Mouse (Mus musculus): ENCODE measurements around the gene Rpap3.

Rpap3 gene

DNA sequence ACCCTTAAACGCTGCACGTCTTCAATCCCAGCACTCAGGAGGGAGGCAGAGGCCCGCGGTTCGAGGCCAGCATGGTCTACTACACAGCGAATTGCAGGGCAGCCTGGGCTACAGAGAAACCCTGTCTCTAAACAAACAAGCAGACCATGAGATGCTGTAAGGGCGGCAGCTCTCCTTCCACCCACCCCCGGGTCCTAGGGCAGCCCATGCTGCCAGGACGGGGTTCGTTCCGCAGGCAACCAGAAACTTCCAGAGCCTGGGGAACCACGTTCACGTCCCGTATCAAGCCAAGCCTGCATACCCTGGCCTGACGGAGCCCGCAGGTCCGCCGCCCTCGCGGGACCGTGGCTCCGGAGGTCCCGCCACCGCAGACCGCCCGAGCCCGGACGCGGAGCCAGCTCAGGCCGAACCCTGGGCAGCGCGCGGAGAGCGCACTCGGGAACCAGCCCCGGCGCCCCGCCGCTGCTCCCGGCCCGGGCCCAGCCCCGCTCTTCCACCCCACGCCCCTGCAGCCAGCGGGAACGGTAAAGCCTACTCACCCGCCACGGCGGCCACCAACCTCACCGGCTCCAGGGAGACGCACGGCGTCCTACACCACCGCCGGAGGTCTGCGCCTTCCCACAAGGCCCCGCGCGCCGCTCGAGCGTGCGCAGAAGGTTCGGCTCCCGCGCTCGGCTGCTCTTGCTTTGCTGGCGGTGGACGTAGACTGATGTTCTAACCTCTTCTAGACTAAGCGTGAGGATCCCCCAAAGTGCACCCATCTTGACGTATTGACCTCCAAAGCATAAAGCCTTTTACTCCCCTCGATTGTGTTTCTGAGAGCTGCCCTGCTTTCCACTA is at the start of gene Rpap3:
Gene Rpap3 (minus strand): TSS at position 615 of the 840 bp plus-strand sequence.
- DNase-seq (ENCODE audit: low spot score in 2 of 2), result peak; percentile 84 to 85

DNA sequence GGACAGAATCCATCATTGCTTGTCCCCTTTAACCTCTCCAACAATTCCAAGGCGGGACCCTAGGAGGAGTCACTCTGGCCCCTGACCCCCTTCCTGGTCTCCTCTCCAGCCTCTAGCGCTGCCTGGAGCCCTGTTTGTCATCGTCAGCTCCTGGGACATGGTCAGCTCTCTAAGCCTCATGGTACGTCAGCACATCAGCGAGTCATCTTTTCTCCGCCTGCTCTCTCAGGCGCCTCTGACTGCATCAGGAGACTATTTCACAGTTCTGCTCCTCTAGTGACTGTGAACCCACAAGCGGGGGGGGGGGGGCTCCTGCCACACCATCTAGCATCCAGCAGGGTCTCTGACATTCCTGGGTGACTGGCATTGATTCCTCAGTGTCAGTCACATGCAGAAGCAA is 49.7 kb upstream of the Rpap3 start:
- DNase-seq (ENCODE audit: low spot score in 2 of 2), result no peak

GRCm38 (mm10) chr15:97754476-97754875 is 48.9 kb upstream of the Rpap3 start:
- no peak for DNase-seq (ENCODE audit: low spot score in 2 of 2)

- DNase-seq (ENCODE audit: low spot score in 2 of 2), result no peak
Measured at GRCm38 (mm10) chr15:97752491-97752890, 46.9 kb upstream of the Rpap3 start.

GRCm38 (mm10) chr15:97751676-97752075 is 46.1 kb upstream of the Rpap3 start:
- DNase-seq (ENCODE audit: low spot score in 2 of 2), result peak; percentile 37 to 62

DNA sequence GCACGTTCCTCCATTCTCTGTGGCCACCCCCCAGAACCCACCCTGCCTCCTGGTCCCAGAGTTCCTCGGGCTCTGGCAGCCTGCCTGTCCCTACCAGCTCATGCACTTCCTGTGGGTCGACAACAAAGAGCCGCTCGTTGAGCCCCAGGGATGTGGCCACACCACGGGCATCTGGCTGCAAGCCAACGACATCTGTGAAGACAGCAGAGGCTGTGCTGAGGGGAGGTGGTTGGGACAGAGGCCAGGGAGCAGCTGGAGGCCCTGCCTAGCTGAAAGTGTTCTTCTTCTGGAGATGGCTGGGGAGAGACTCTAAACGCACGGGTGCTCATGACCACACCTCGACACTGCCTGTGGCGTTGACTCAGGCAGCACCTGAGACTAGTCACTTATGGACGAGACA is 45.1 kb upstream of the Rpap3 start:
- DNase-seq (ENCODE audit: low spot score in 2 of 2), result peak; percentile 51 to 63

GRCm38 (mm10) chr15:97749841-97750240 is 44.2 kb upstream of the Rpap3 start:
- DNase-seq (ENCODE audit: low spot score in 2 of 2), result no peak

- DNase-seq (ENCODE audit: low spot score in 2 of 2), result no peak
Measured at GRCm38 (mm10) chr15:97749397-97749796, 43.8 kb upstream of the Rpap3 start.

DNA sequence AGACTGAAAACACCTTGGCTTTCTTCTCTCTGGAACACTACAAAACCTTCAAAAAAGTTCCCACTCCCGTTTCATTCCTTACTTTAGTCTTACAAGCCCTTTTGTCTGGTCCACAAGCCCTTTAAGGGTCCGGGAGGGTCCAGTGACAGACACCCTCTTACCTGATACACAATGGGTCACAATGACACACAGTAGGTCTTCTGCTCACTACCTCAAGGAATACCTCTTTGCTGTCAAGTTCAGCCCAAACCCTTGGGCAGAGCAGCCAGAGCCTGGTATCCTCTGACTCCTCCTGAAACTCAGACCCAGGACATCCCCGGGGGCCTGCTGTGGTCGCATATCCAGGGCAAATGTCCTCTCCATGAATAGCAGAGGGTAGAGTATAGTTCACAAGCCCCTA is 43.3 kb upstream of the Rpap3 start:
- no peak for DNase-seq (ENCODE audit: low spot score in 2 of 2)

DNA sequence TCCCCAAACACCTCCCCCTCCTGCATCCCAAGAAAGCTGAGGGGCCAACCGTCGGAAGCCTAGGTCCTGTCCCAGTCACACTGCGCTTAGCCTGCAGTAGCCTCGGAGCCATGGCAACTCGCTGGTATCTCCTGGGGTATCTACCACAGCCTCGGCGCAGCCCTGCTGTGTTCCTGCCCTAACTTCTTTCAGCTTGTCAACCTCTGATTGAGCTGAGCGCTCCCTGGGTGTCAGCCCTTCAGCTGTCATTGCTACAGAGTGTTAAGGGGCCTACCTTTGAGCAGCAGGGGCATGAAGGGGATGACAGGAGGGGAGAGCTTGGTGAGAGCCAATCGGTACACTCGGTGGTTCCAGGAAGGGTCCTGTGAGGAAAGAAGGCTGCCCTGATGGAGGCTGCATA is 42.7 kb upstream of the Rpap3 start:
- no peak for DNase-seq (ENCODE audit: low spot score in 2 of 2)

- DNase-seq (ENCODE audit: low spot score in 2 of 2), result no peak
Measured at GRCm38 (mm10) chr15:97747486-97747885, 41.9 kb upstream of the Rpap3 start.

- no peak for DNase-seq (ENCODE audit: low spot score in 2 of 2)
Measured at GRCm38 (mm10) chr15:97746748-97747147, 41.1 kb upstream of the Rpap3 start.

DNA sequence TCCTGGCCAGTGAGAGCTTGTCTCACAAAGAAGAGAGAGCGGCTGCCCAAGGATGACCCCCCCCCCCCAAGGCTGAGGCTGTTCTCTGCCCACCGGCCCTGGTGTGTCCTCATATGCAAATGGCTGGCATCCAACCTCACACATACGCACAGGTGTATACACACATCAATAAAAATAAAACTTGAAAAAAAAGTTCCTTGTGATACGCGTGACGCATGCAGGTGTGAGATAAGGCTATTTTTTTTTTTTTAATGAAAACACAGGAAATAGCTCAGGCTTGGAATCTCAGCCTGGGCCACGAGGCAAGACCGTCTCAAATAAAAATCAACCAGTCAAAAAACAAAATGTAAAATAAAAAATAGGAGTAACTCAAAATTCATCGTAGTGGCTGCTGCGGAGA is 40.7 kb upstream of the Rpap3 start:
- no peak for DNase-seq (ENCODE audit: low spot score in 2 of 2)

DNA sequence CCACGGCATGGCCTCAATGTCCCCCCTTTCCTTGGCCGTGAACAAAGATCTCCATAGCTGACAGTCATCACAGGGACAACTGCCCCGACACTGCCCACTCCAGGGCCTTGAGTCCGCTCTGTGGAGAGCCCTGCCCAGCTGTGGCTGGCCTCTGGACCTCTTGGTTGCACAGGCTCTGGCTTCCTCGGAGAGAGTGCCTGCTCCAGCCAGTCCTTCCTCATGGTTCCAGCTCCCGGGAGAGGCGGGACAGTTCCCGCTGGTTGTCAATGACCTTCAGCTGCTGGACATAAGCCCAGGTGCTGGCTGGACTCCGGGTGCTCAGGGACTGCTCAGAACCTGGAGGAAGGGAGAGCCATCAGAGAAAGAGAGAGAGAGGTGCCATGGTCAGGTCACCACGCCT is 39.7 kb upstream of the Rpap3 start:
- DNase-seq (ENCODE audit: low spot score in 2 of 2), result peak; percentile 81 to 83

GRCm38 (mm10) chr15:97744930-97745329 is 39.3 kb upstream of the Rpap3 start:
- DNase-seq (ENCODE audit: low spot score in 2 of 2), result no peak

DNA sequence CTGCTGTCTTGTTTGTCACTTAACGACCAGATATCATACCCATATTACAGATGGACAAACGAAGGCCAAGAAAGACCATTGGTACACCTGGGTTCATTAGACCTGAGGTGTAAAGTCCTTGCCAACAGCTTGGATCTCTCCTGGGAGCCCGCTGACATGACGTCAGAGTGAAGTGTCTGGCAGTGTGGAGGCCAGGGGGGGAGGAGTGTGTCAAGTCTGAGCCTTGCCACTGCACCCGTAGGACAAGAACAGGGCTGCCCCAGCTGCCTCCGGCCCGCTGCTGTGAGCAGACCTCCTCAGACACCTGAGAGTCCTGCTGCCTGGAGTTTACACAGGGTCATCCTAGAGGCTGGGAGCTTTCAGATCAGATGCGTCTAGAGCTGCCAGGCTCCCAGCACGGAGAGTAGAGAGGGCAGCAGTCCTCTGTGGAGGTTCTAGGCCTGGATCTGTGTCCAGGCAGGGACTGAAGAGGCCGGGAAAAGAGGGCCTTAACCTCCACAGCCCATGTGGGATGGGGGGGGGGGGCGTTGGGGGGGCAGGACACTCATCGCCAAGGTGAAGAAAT is 38.4 kb upstream of the Rpap3 start:
- DNase-seq (ENCODE audit: low spot score in 2 of 2), result no peak

GRCm38 (mm10) chr15:97743210-97743609 is 37.6 kb upstream of the Rpap3 start:
- no peak for DNase-seq (ENCODE audit: low spot score in 2 of 2)

- DNase-seq (ENCODE audit: low spot score in 2 of 2), result no peak
Measured at GRCm38 (mm10) chr15:97742600-97742999, 37.0 kb upstream of the Rpap3 start.

GRCm38 (mm10) chr15:97742074-97742473 is 36.4 kb upstream of the Rpap3 start:
- no peak for DNase-seq (ENCODE audit: low spot score in 2 of 2)

GRCm38 (mm10) chr15:97741662-97742061 is 36.0 kb upstream of the Rpap3 start:
- no peak for DNase-seq (ENCODE audit: low spot score in 2 of 2)

GRCm38 (mm10) chr15:97740283-97740732 is 34.7 kb upstream of the Rpap3 start:
- DNase-seq (ENCODE audit: low spot score in 2 of 2), result no peak

GRCm38 (mm10) chr15:97738923-97739322 is 33.3 kb upstream of the Rpap3 start:
- DNase-seq (ENCODE audit: low spot score in 2 of 2), result no peak

DNA sequence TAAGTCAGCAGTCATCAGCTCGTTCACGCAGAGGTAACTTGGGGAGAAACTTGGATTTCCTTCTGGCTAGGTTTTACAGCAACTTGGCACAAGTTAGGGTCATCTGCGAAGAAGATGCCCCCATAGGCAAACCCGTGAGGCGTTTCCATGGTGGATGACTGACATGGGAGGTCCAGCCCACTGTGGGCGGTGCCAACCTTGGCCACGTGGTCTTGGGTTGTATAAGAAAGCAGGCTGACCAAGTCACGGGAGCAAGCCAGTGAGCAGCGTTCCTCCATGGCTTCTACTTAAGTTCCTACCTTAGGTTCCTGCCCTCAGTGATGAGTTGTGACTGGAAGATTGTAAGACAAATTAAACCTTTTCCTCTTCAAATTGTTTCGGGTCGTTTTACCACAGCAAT is 26.4 kb upstream of the Rpap3 start:
- DNase-seq (ENCODE audit: low spot score in 2 of 2), result no peak

Data from heart, adult 9 months (tissue).